Mouse (Mus musculus) heart, adult 9 months (tissue): ENCODE measurements at regions not wholly inside any gene's neighbourhood (a gene's known extent, or its start where the extent isn't known, plus 50 kb on each side); places are given as distances from the start of the nearest gene placed in this dataset.
"Not testable (repeated sequence)": the region's sequence is repeated elsewhere in the genome, so short reads cannot be mapped to it uniquely, and the experiment has no call there.

Source experiments
- DNase-seq, 2 experiments: peaks; one replicate each; pipeline ENCODE4 v3.0.0; 2022; ENCODE audit warnings: low spot score in 2 of 2

DNA sequence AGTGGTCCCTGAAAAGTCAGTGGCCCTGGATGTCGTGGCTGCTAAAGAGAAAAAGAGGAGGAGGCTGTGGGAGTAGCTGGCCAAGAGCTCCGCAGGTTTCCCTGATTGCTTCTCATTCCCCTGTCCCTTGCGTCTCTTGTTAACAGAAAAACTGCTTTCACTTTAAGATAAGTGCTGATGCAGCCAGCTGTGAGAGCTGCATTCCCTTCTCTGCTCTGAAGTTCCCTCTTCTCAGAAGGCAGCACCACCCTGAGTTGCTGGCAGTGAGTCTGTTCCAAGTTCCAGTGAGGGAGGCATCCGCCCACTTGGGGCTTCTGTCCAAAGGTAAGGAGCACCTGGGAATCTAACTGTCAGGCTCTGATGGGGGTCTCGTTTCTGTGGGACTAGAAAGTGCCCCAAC lies 63.5 kb downstream of the Olfr693 start:
- DNase-seq, result peak; percentile 2 to 35

DNA sequence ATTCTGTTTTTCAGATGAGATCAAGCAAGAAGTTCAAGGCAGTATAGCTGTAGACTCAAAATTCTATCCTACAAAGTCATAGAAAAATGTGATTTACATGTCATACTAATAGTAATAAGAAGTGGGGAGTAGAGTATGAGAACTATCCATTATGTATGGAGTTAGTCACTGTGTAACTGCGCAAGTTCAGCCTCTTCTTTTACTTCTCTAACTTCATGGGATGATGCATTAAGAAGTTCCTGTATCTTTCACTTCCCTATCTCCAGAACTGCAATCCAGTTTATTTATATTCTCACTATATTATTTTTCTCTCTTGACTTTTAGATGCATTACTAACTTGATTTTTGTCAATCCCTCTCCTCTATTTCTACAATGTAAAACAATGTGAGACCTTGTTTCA lies 67.7 kb downstream of the Olfr693 start:
- DNase-seq, result no peak

DNA sequence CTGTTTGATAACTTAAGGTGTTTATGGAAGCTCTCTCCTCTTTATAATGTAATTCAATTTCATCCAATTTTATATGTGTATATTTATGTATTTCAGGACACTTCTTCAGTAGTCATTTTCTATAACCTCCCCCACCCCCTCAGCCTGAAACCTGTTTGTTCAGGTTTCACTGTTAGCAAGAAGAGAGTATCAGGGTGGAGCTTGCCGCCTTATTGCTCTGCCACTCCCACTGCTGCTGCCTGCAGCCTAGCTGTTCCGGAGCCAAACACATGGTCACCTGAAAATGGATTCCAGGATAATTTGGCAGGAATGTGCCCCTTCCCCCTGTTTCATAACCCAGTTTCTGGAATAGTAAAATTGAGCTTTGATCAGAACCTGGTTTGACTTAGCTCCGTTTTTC lies 100.0 kb downstream of the Olfr693 start:
- DNase-seq, result no peak

DNA sequence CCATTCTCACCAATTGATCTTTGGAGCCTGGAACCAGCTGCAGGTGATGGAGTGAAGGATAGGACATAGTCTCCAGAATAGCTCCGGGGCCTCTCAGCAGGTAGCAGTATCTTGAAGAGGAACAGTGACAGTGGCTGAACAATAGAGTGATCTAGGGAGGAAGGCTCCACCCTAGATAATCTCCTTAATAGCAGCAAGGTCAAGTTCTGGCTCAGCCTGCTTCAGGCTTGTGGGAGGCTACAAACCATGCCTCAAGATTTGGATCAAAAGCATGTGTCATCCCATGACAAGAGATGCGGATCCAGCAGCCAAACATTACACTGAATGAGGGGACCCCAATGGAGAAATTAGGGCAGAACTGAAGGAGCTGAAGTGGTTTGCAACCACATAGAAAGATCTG lies 112.1 kb downstream of the Olfr693 start:
- DNase-seq, result not testable (repeated sequence)

DNA sequence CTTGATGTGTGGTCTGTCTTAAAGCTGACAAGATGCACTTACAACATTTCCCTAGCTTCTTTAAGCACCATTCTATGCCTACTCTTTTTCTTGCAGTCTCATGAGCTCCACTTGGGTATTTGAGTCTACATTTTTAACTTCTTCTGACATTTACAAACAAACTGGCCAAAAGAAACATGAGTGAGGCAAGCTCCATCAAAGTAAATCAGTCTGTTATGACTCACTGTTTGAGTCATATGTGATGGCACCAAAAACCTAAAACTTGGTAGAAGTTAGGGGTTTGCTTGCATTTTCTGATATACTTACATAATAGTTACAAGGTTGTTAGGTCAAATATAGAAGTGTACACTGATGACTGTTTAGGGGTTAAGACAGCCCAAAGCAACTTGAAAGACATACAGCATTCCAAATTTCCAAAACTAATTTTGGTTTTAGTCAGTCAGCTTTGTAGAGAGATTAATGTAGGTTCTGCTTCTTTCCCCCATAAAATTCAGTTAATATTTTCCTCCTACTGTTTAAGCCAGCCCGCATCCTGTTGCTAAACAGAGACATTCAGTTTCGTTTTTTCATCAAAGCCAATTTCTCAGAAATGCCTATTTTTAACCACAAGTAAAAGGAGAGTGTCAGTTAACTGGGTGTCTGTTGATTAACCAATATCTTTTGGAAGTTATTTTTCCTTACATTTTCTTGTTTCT lies 129.4 kb downstream of the Olfr693 start:
- DNase-seq, result peak in 1 of 2 experiments; percentile 6

DNA sequence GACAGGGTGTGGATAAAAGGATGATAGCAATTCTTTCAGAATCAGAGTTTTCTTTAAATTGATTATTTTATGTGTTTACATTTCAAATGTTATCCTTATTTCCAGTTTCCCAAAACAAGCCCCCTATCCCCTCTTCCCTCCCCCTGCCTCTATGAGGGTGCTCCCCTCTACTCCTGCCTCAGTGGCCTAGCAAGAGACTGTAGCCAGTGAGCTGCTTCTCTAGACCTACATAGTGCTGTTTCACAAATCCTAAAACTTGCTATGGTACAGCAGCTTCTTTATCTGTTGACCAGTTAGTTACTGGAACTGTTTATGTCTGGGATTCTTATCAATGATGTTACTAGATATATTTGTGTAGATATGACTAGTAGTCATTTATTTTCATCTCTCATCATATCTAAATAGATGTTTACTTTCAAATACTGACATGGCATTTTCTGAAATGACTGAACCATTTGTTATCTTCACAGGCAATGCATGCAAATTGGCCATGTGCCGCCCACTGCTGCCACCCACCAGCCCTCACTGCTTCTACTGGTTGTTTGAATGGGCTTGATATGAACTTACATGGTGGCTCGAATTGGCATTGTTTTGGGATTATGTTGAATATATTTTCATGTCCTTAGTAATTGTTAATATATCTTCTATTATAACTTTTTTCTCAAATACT lies 150.8 kb downstream of the Olfr693 start:
- not testable (repeated sequence) for DNase-seq

DNA sequence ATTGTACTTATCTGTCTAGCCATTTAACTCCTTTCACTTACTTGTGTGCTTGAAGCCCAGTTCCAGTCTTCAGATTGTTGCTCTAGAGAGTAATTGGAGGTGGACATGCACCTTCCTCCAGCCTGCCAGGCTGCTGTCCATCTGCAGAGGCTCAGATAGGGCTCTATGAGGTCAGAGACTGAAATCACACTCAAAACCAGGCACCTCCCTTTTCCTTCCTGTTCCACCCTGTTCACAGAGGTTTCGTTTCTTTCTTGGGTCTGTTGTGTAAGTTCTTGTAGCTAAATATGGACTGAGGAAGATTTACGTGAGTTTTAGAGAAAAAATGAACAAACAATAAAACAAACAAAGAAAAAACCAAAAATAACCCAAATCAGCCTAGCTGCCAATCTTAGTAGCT lies 151.4 kb downstream of the Olfr693 start:
- peak; percentile 63 to 79 for DNase-seq

DNA sequence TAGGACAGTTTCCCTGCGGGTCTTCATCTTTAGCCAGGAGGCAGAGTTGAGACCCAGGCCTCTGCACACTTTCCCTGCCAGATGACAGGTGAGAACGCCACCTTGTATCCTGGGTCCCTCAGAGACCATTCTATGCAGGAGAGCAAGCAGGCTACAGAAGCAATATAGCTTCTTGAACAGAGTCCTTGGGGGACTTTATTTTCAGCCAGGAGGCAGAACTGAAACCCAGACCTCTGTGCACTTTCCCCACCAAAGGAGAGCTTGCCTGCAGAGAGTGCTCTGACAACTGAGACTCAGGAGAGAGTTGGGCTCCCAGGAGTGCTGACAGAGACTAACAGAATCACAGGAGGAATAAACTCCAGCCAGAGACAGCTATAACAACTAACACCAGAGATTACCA lies 185.5 kb downstream of the Olfr693 start:
- no peak for DNase-seq
